Mouse (Mus musculus) myocyte (in vitro differentiated cells): ENCODE measurements around the gene Cop1.

Experiments used
- MAX ChIP-seq: IDR thresholded peaks from one replicate; pipeline ENCODE4 v1.6.1; 2011; ENCODE audit warnings: low read depth, mild to moderate bottlenecking, control low read depth
- MYOG ChIP-seq, 3 experiments: IDR thresholded peaks; one replicate each; pipeline ENCODE4 v1.6.1; 2011; ENCODE audit warnings: control low read depth in 2 of 3, low read depth in 2 of 3, mild to moderate bottlenecking in 2 of 3; ENCODE audit not compliant: insufficient read length in 2 of 3, control insufficient read depth in 1 of 3, insufficient read depth in 1 of 3
- POLR2A ChIP-seq: IDR thresholded peaks from one replicate; pipeline ENCODE4 v1.6.1; 2011; ENCODE audit warnings: low read depth, mild to moderate bottlenecking, control low read depth, moderate library complexity; ENCODE audit not compliant: insufficient read length
- POLR2AphosphoS2 ChIP-seq: IDR thresholded peaks from one replicate; pipeline ENCODE4 v1.6.1; 2011; ENCODE audit warnings: low read depth, control low read depth; ENCODE audit not compliant: insufficient read length

GRCm38 (mm10) chr1:159334157-159334556, 102.0 kb downstream of the Cop1 start:
- TF ChIP-seq MYOG (IDR thresholded peaks at IDR 0.05; ENCODE audit: control insufficient read depth in 1 of 3, insufficient read depth in 1 of 3, insufficient read length in 2 of 3, low read depth in 2 of 3) (no peak), POLR2AphosphoS2 (no peak), MAX (no peak), POLR2A (no peak)
